Mouse (Mus musculus) lung, postnatal 0 days (tissue): ENCODE measurements around the gene Gm26566. TPM values are rescaled to one million over a fixed set of nuclear protein-coding genes. Genes with fewer than 3 reads are reported as not detected.

Source experiments
- ATAC-seq: fragments of 200-750 bp; cut with Nextera tagmentation; 2 replicates; pipeline ENCODE4 v1.8.0; 2017; ENCODE audit warnings: moderate library complexity
- DNase-seq: peaks from one replicate; pipeline ENCODE4 v3.0.0-alpha.2; 2016; ENCODE audit warnings: low spot score
- H3K27ac ChIP-seq: fragments of 300-500 bp; sonication (generic); 2 replicates; pipeline ENCODE4 v1.5.1; 2014; ENCODE audit warnings: antibody characterized with exemption, mild to moderate bottlenecking, low read length, mixed read lengths
- H3K27me3 ChIP-seq: fragments of 300-500 bp; sonication (generic); replicated peaks from 2 replicates; pipeline ENCODE4 v1.6.1; 2014; ENCODE audit warnings: low read length, mixed read lengths; ENCODE audit not compliant: insufficient read depth
- H3K36me3 ChIP-seq: fragments of 300-500 bp; sonication (generic); 2 replicates; pipeline ENCODE4 v1.6.1; 2014; ENCODE audit warnings: low read length, mixed read lengths; ENCODE audit not compliant: insufficient read depth
- H3K4me1 ChIP-seq: fragments of 300-500 bp; sonication (generic); 2 replicates; pipeline ENCODE4 v1.6.1; 2014; ENCODE audit warnings: antibody characterized with exemption, low read depth, low read length, mixed read lengths; ENCODE audit not compliant: insufficient read depth
- H3K4me2 ChIP-seq: fragments of 300-500 bp; sonication (generic); replicated peaks from 2 replicates; pipeline ENCODE4 v1.6.1; 2014; ENCODE audit warnings: low read depth, mild to moderate bottlenecking, low read length, moderate library complexity, mixed read lengths
- H3K4me3 ChIP-seq: fragments of 300-500 bp; sonication (generic); 2 replicates; pipeline ENCODE4 v1.5.1; 2014; ENCODE audit warnings: low read depth, low read length
- H3K9ac ChIP-seq: fragments of 300-500 bp; sonication (generic); replicated peaks from 2 replicates; pipeline ENCODE4 v1.6.1; 2014; ENCODE audit warnings: low read depth, mild to moderate bottlenecking
- H3K9me3 ChIP-seq: fragments of 300-500 bp; sonication (generic); 2 replicates; pipeline ENCODE4 v1.6.1; 2016; ENCODE audit warnings: low read length, mixed read lengths
- CTCF ChIP-seq: IDR thresholded peaks from 2 replicates; pipeline ENCODE4 v1.5.1; 2016; ENCODE audit warnings: antibody characterized with exemption, mild to moderate bottlenecking
- EP300 ChIP-seq: IDR thresholded peaks from 2 replicates; pipeline ENCODE4 v1.6.1; 2016; ENCODE audit warnings: antibody characterized with exemption, mild to moderate bottlenecking, control low read depth
- WGBS: fragments of 180-500 bp; shearing (Covaris S2); extraction: QIAGEN DNeasy Blood & Tissue Kit; methylation state at CpG from one replicate; pipeline ENCODE4 v1.1.7; 2014; 5-methylcytosine and 5-hydroxymethylcytosine counted together
- polyA plus RNA-seq: library from polyadenylated mRNA; unstranded; fragments of >200 nt; fragmentation: Nextera tagmentation; extraction: Ambion mirVana; gene quantifications from 2 replicates; pipeline ENCODE4 v1.2.1, GENCODE M21; 2015

Gene Gm26566
- polyA plus RNA-seq, 1 experiment from 2014 or later: not detected

DNA sequence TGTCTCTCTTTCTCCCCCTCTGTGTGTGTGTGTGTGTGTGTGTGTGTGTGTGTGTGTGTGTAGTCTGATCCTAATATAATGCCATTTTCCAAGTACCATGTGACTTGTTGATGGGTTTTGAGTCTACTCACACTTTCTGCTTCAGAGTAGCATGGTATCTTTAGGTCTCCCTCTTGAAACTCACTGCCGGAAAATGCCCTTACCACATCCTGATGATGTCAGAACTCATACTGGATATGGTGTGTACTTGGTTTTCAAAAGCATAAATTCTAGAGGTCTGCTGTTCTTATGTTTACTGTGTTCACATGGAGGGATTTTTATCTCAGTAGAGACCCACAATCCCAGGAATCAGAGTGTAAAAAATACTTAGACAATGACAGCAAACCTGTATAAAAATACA lies 29.1 kb upstream of the Gm26566 start:
- WGBS: 52% methylated on average over 1 of the region's 1 CpGs
- no peak for DNase-seq
- TF ChIP-seq CTCF (no peak), EP300 (no peak)

DNA sequence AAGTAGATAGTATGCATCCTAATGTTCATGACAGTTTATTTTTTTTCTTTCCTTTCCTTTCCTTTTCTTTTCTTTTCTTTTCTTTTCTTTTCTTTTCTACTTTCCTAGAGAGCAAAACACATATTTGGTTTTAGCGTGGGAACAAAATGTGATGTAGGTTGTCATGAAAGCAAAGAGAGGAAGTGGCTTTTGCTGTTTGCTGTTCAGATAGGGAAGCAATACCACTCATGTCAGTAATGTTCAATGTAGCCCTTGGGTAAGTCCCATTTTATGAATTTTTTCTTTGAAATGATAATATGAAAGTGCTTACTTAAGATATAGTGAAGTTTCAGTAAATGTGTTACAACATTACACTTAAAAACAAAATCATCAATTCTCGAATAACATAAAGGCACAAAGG lies 28.2 kb upstream of the Gm26566 start:
- H3K4me1 ChIP-seq: no peaks in the 10 kb centered on the region
- H3K9me3 ChIP-seq: no peaks in the 10 kb centered on the region
- no peak overlapping the region for H3K9ac ChIP-seq
- no peaks in the 10 kb centered on the region for H3K36me3 ChIP-seq
- no peaks in the 10 kb centered on the region for H3K27me3 ChIP-seq
- H3K4me3 ChIP-seq: no peak overlapping the region
- DNase-seq (peak; percentile 4), ATAC-seq (no peak)
- no peak overlapping the region for H3K4me2 ChIP-seq
- WGBS: 68% methylated on average over 2 of the region's 2 CpGs
- H3K27ac ChIP-seq: no peak overlapping the region
- no peak for TF ChIP-seq EP300
- TF ChIP-seq CTCF: no peak

More for the DNA sequence above, 29.1 kb upstream of the Gm26566 start:
- Histone ChIP-seq H3K27me3 (no peaks in the 10 kb centered on the region), H3K4me1 (no peaks in the 10 kb centered on the region), H3K9me3 (no peaks in the 10 kb centered on the region), H3K4me3 (no peak overlapping the region), H3K27ac (no peak overlapping the region), H3K9ac (no peak overlapping the region), H3K36me3 (no peaks in the 10 kb centered on the region), H3K4me2 (no peak overlapping the region)
- ATAC-seq: no peak

DNA sequence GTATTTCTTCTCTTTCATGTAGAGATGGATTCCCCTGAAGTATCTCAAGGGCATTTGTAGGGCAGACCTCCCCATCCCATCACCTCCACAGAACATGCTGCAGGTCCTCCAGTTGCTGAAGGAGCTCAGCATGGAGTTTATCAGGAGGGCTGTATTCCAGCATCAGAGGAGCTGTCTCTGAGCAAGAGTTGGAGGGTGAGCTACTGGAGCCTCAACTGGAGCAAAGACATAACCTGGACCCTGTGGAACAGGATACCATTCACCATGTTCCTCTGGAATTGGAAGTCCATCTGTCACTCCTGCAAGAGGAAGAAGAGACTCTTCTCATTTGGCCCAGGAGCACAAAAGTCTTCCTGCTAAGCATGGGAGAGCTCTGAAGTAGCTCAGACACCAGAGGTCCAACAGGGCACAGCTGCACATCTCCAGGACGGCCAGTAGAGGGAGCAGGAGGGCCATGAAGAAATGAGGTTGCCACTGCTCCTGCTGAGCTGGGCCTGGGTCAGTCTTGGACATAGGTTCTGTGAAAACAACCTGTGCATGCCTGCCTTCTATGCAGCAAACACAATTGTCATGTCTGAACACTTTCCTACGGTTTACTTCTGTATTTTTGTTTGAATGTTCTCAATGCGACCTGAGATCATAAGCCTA lies 25.2 kb upstream of the Gm26566 start:
- 21% methylated on average over 3 of the region's 3 CpGs for WGBS
- peak; percentile 85 for DNase-seq

DNA sequence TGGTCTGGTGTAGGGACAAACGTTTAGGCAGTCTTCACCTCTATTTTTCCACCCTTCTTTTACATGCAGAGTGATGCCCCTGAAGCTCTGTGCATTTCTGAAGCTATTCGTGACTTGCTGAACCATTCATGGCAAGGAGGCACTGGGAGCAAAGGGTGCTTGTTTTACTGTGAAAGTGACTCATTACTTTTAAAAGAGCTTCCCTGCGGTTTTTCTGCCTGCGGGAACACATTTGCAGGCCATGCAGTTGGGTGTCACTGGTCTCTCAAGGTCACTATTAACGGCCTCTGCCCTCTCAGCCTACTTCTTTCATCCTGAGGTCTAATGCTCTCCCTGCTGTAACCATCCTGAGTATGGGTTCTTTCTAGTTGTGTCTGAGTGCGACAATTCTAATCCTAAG lies 24.5 kb upstream of the Gm26566 start:
- Histone ChIP-seq H3K4me3 (no peak overlapping the region), H3K27me3 (no peaks in the 10 kb centered on the region), H3K36me3 (no peaks in the 10 kb centered on the region), H3K4me1 (no peaks in the 10 kb centered on the region), H3K9me3 (no peaks in the 10 kb centered on the region), H3K27ac (no peak overlapping the region), H3K4me2 (no peak overlapping the region), H3K9ac (no peak overlapping the region)
- WGBS: 59% methylated on average over 6 of the region's 6 CpGs
- no peak for DNase-seq
- no peak for ATAC-seq
- TF ChIP-seq EP300: no peak

More for the DNA sequence above, 25.2 kb upstream of the Gm26566 start:
- ATAC-seq: peak; percentile 84
- Histone ChIP-seq H3K27ac (no peak overlapping the region), H3K9me3 (no peaks in the 10 kb centered on the region), H3K36me3 (no peaks in the 10 kb centered on the region), H3K4me1 (no peaks in the 10 kb centered on the region), H3K27me3 (no peaks in the 10 kb centered on the region), H3K4me2 (no peak overlapping the region), H3K9ac (no peak overlapping the region), H3K4me3 (no peak overlapping the region)
- TF ChIP-seq EP300: no peak
- peak; percentile 100 for TF ChIP-seq CTCF

DNA sequence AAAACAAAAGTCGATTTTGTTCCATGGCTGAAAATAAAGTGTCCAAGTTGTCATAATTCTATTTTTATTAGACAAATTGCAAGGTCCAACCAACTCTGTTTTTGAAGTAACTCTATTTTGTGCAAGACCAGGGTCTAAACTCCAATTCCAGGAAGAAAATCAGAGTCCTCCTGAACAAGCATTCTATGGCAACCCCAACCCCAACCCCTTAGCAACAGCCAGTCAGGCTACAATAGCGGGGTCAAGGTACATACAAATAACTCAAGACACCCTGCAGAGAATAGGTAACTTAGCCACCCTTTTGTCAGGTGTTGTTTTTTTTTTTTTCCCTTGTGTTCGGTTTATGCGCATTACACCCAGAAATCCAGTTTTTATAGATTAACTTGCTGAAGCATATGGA lies 23.9 kb upstream of the Gm26566 start:
- H3K9ac ChIP-seq: no peak overlapping the region
- no peak for TF ChIP-seq EP300
- TF ChIP-seq CTCF: no peak
- H3K27ac ChIP-seq: no peak overlapping the region
- ATAC-seq: no peak
- no peaks in the 10 kb centered on the region for H3K36me3 ChIP-seq
- 83% methylated on average over 4 of the region's 4 CpGs for WGBS
- no peak for DNase-seq
- no peaks in the 10 kb centered on the region for H3K9me3 ChIP-seq
- H3K4me2 ChIP-seq: no peak overlapping the region
- H3K4me1 ChIP-seq: no peaks in the 10 kb centered on the region
- H3K4me3 ChIP-seq: no peak overlapping the region
- H3K27me3 ChIP-seq: no peaks in the 10 kb centered on the region

DNA sequence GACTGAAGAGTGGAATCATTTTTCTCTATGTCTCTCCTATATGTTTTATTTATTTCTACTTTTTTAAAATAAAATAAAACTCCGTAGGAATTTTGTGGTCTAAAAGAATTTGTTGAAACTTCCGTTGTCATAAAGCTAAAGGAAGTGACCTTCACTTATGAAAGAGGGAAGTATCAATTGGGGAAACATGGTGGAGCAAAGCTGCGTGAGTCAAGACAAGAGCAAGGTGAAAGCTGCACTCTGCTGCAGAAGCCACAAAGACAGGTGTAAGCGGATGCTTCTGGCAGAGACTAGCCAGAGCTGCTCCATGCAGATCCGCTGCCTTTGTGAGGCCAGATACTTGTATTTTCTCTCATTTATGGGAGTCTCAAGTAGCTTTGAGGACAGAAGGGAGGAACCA lies 22.8 kb upstream of the Gm26566 start:
- Histone ChIP-seq H3K4me2 (no peak overlapping the region), H3K9me3 (no peaks in the 10 kb centered on the region), H3K4me1 (no peaks in the 10 kb centered on the region), H3K36me3 (no peaks in the 10 kb centered on the region), H3K27ac (no peak overlapping the region), H3K27me3 (no peaks in the 10 kb centered on the region), H3K9ac (no peak overlapping the region), H3K4me3 (no peak overlapping the region)
- no peak for ATAC-seq
- no peak for DNase-seq
- 74% methylated on average over 5 of the region's 5 CpGs for WGBS
- TF ChIP-seq EP300: no peak
- no peak for TF ChIP-seq CTCF

DNA sequence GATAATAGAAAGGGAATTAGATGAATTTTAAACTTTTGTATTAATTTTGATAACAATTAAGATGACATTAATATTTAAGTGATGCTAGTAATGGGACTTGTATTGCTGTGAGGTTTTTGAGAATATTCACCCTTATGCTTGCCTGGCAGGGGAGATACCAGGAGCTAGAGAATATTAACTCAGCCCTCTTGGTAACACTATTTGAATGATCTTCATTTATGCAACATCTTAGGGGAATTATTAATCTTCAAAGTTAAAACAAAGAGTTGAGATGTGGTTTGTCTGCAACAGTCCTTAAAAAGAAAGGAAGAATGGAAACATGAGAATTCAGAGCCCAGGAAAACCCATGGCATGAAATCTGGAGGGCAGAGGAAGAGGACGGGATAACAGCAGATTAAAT lies 22.3 kb upstream of the Gm26566 start:
- Histone ChIP-seq H3K9ac (no peak overlapping the region), H3K9me3 (no peaks in the 10 kb centered on the region), H3K4me1 (no peaks in the 10 kb centered on the region), H3K27me3 (no peaks in the 10 kb centered on the region), H3K36me3 (no peaks in the 10 kb centered on the region), H3K27ac (no peak overlapping the region), H3K4me2 (no peak overlapping the region), H3K4me3 (no peak overlapping the region)
- TF ChIP-seq EP300 (no peak), CTCF (no peak)
- ATAC-seq (no peak), DNase-seq (no peak)
- 83% methylated on average over 1 of the region's 1 CpGs for WGBS
